Mouse (Mus musculus): ENCODE data around the gene Kcnk2.

GRCm38 (mm10) chr1:189171138-189171537 is 230.9 kb downstream of the Kcnk2 start:
- TF ChIP-seq POLR2A (IDR thresholded peaks at IDR 0.05; ENCODE audit: control insufficient read depth, low read depth, low read length), result no peak
- TF ChIP-seq CTCF (IDR thresholded peaks at IDR 0.05; ENCODE audit: control insufficient read depth, insufficient read depth, insufficient replicate concordance, low read depth, low read length), result no peak
